Mouse (Mus musculus): Measurements from ENCODE around the gene Atp2a3. TPM values are rescaled to one million over a fixed set of nuclear protein-coding genes. Genes with fewer than 3 reads are reported as not detected.

Gene Atp2a3
- polyA plus RNA-seq, 1 experiment from 2014 or later = 2.0 TPM

DNA sequence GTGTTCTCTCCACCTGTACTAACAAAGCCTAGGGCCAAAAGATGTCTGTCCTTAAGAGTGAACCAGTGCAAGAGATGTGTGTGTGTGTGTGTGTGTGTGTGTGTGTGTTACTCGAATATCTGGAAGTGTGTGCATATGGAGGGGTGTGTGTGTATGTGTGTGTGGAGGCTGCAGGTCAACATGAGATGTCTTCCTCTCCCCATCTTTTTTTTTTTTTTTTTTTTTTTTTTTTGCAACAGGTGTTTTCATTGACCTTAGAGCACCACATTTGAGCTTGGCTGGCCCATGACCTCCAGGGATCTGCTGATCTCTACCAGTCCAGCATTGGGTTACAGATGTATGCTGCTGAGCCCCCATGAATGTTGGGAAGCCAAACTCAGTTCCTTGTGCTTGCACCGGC lies 35.8 kb downstream of the Atp2a3 start:
- no peaks in the 10 kb centered on the region for H3K36me3 ChIP-seq (replicated peaks; ENCODE audit: control insufficient read depth, insufficient read depth)
- H3K27ac ChIP-seq = no peak overlapping the region
- ATAC-seq (ENCODE audit: low FRiP score) = no peak
- WGBS = 93% methylated on average over 2 of the region's 2 CpGs
- no peaks in the 10 kb centered on the region for H3K9me3 ChIP-seq (ENCODE audit: control insufficient read depth, low read length)
- no peak for DNase-seq (ENCODE audit: low spot score)
- no peak overlapping the region for H3K9ac ChIP-seq
- no peak overlapping the region for H3K4me3 ChIP-seq (replicated peaks; ENCODE audit: low read length)
- no peaks in the 10 kb centered on the region for H3K4me1 ChIP-seq (replicated peaks; ENCODE audit: control insufficient read depth, insufficient read depth, low read length)
- H3K4me2 ChIP-seq (replicated peaks) = no peak overlapping the region
- no peaks in the 10 kb centered on the region for H3K27me3 ChIP-seq (ENCODE audit: control insufficient read depth, insufficient read depth, low read length)

DNA sequence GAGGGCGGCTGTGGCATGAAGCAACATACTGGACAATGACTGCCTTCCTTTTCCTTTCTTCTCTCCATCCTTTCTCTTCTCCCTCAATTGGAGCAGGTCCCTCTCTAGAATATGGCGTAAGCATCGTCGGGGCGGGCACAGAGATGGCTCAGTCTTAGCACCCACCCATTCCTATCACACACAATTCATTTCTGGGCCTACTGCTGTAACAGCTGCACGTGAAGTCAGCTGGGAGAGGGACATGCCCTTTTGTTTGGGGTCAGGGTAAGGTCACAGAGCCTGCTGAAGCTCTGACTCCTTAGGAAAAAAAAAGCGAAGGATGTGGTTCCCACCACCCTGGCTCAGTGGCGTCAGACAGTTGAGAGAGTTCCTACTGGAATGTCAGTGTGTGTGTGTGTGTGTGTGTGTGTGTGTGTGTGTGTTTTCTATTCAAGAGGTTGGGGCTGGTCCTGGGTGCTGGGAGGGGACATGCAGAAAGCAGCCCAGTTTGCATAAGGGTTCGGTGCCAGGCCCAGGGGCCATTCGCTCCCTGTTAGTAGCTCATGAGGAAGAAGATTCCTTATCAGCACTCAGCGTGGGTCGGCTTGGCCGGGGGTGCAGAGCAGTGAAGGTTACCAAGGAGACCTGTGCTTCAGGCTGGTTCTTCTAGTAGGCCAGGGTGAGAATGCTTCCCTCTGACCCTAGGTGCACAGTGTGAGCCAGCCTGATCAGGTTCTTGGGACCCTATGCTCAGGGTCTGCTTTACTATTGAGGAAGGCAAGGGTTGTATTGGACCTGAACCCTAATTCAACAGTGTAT lies 36.8 kb downstream of the Atp2a3 start:
- Histone ChIP-seq H3K27ac (no peak overlapping the region), H3K4me2 (replicated peaks) (no peak overlapping the region), H3K9ac (no peak overlapping the region), H3K36me3 (replicated peaks; ENCODE audit: control insufficient read depth, insufficient read depth) (no peaks in the 10 kb centered on the region), H3K4me1 (replicated peaks; ENCODE audit: control insufficient read depth, insufficient read depth, low read length) (no peaks in the 10 kb centered on the region), H3K9me3 (ENCODE audit: control insufficient read depth, low read length) (no peaks in the 10 kb centered on the region), H3K27me3 (ENCODE audit: control insufficient read depth, insufficient read depth, low read length) (no peaks in the 10 kb centered on the region), H3K4me3 (replicated peaks; ENCODE audit: low read length) (no peak overlapping the region)
- ATAC-seq (ENCODE audit: low FRiP score) (no peak), DNase-seq (ENCODE audit: low spot score) (no peak)
- WGBS = 73% methylated on average over 13 of the region's 13 CpGs

DNA sequence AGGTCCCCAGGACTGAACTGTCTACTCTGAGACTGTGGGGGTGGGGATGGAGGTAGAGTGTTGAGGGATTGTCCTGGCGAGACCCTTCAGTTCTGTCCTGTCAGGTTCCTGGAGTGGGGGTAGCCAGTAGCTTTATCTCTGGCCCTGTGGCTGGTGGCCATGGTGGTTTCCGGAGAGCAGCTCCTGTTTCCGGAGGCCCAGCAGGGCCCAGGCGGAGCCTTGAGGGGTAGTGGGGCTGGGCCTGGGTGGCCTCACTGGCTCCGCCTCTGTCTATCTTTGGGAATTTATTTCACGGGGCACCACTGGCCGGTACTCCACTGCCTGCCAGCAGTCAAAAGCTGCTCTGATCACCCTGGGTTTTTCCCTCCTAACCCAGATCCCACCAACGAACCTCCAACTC lies 37.8 kb downstream of the Atp2a3 start, which contains the start of gene P2rx1:
TSS of gene P2rx1 (plus strand) at position 333 of the 400 bp plus-strand sequence.
- Histone ChIP-seq H3K27ac (no peak within 1 kb of the TSS), H3K36me3 (replicated peaks; ENCODE audit: control insufficient read depth, insufficient read depth) (no peaks in the 10 kb centered on the region), H3K4me2 (replicated peaks) (no peak within 1 kb of the TSS), H3K9ac (no peak within 1 kb of the TSS), H3K4me1 (replicated peaks; ENCODE audit: control insufficient read depth, insufficient read depth, low read length) (no peaks in the 10 kb centered on the region), H3K9me3 (ENCODE audit: control insufficient read depth, low read length) (no peaks in the 10 kb centered on the region), H3K27me3 (ENCODE audit: control insufficient read depth, insufficient read depth, low read length) (no peaks in the 10 kb centered on the region), H3K4me3 (replicated peaks; ENCODE audit: low read length) (no peak within 1 kb of the TSS)
- 54% methylated on average over 8 of the region's 8 CpGs for WGBS
- ATAC-seq (ENCODE audit: low FRiP score) = no peak
- DNase-seq (ENCODE audit: low spot score) = no peak

DNA sequence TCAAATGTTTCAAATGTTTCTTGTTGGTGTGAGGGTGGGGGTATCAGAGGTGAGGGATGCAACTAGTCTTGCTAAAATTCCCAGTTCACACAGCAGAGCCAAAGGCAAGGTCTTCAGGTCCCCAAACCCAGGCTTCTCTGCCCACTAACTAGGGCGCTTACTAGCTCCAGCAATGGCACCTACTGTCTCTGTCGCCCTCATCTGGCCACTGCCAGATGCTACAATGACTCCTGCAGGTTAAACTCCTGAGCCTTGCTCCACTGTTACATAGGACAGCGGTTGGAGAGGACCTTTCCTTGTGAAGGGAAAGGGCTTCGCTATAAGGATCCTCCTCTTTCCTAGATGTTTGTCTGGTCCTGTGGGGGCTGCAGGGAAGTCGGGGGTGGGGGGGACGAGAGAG lies 40.1 kb downstream of the Atp2a3 start:
- no peak overlapping the region for H3K9ac ChIP-seq
- DNase-seq (ENCODE audit: low spot score) = peak; percentile 67
- H3K4me2 ChIP-seq (replicated peaks) = no peak overlapping the region
- WGBS = 14% methylated on average over 6 of the region's 6 CpGs
- H3K27ac ChIP-seq = no peak overlapping the region
- no peaks in the 10 kb centered on the region for H3K4me1 ChIP-seq (replicated peaks; ENCODE audit: control insufficient read depth, insufficient read depth, low read length)
- H3K27me3 ChIP-seq (ENCODE audit: control insufficient read depth, insufficient read depth, low read length) = no peaks in the 10 kb centered on the region
- no peaks in the 10 kb centered on the region for H3K9me3 ChIP-seq (ENCODE audit: control insufficient read depth, low read length)
- no peaks in the 10 kb centered on the region for H3K36me3 ChIP-seq (replicated peaks; ENCODE audit: control insufficient read depth, insufficient read depth)
- ATAC-seq (ENCODE audit: low FRiP score) = no peak
- H3K4me3 ChIP-seq (replicated peaks; ENCODE audit: low read length) = no peak overlapping the region

DNA sequence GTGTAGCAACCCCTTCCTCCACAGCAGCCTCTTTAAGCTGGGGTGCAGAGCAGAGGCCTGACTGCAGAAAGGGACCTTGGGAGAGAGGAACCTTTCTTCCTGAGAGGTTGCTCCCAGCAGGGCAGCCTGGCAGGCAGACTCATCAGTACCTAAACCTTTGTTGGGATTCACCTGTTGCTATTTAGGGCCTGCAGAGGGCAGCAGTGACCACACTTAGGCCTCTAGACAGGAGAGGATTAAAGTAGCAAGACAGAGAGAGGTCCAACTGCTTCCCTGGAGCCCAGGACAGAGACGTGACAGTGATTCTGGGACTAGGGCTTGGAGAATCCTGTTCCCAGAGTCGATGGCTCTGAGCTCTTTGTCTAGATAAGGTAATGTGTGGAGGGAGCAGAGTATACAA lies 45.4 kb downstream of the Atp2a3 start:
- no peaks in the 10 kb centered on the region for H3K27me3 ChIP-seq (ENCODE audit: control insufficient read depth, insufficient read depth, low read length)
- H3K27ac ChIP-seq = no peak overlapping the region
- 0 out of 2 replicates have a peak, but pooled peaks have one; percentile 21 for ATAC-seq (ENCODE audit: low FRiP score)
- H3K36me3 ChIP-seq (replicated peaks; ENCODE audit: control insufficient read depth, insufficient read depth) = no peaks in the 10 kb centered on the region
- H3K4me2 ChIP-seq (replicated peaks) = no peak overlapping the region
- no peaks in the 10 kb centered on the region for H3K4me1 ChIP-seq (replicated peaks; ENCODE audit: control insufficient read depth, insufficient read depth, low read length)
- no peak overlapping the region for H3K4me3 ChIP-seq (replicated peaks; ENCODE audit: low read length)
- no peak overlapping the region for H3K9ac ChIP-seq
- no peaks in the 10 kb centered on the region for H3K9me3 ChIP-seq (ENCODE audit: control insufficient read depth, low read length)
- WGBS = 2% methylated on average over 2 of the region's 2 CpGs
- DNase-seq (ENCODE audit: low spot score) = peak; percentile 72

DNA sequence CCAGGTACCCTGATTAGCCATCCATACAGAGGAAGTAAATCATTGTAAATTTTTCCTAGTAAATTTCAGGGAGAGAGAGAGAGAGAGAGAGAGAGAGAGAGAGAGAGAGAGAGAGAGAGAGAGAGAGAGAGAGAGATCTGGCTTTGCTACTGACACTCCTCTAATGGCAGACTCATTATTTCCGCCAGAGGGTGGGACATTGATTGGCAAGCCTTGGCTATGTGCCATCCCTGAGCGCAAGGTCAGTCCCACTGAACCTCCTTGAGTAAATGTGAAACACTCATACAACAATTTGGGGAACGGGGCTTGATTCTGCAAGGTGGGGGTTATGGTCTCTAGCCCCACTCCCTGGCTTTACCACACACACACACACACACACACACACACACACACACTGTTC lies 46.1 kb downstream of the Atp2a3 start:
- H3K4me1 ChIP-seq (replicated peaks; ENCODE audit: control insufficient read depth, insufficient read depth, low read length) = no peaks in the 10 kb centered on the region
- no peaks in the 10 kb centered on the region for H3K27me3 ChIP-seq (ENCODE audit: control insufficient read depth, insufficient read depth, low read length)
- no peak overlapping the region for H3K27ac ChIP-seq
- WGBS = 53% methylated on average over 3 of the region's 3 CpGs
- DNase-seq (ENCODE audit: low spot score) (no peak), ATAC-seq (ENCODE audit: low FRiP score) (no peak)
- no peak overlapping the region for H3K4me3 ChIP-seq (replicated peaks; ENCODE audit: low read length)
- H3K9ac ChIP-seq = no peak overlapping the region
- no peaks in the 10 kb centered on the region for H3K36me3 ChIP-seq (replicated peaks; ENCODE audit: control insufficient read depth, insufficient read depth)
- no peak overlapping the region for H3K4me2 ChIP-seq (replicated peaks)
- H3K9me3 ChIP-seq (ENCODE audit: control insufficient read depth, low read length) = no peaks in the 10 kb centered on the region

DNA sequence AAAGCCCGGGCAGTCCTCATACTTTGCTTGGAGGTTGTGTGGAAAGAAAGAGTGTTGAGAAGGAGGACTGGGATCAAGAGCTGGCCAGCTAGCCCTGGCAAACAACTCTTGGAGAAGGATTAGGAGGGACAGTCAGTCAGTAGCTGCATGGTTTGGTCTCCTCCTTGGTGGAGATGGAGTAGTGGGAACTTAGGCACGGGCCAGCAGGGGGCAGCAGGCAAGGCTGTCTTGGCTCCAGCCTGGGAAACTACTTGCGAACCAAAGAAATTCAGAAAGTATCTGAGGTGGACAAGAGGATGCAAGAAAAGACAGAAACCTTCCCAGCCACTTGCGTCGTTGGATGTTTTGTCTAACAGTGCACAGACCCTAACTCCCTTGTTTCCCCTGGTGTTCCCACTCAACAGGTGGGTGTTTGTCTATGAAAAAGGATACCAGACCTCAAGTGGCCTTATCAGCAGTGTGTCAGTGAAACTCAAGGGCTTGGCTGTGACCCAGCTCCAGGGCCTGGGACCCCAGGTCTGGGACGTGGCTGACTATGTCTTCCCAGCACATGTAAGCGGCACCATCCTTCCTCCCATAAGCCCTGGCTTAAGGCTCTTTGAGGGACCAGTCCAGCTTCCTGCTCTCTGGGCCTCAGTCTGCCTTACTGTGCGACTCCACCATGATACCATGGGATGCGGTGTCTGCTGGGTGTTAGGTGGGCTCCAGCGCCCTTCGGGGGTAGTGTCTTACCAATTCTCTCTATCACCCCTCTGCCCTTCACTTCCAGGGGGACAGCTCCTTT lies 46.9 kb downstream of the Atp2a3 start:
- 61% methylated on average over 11 of the region's 11 CpGs for WGBS
- ATAC-seq (ENCODE audit: low FRiP score) (no peak), DNase-seq (ENCODE audit: low spot score) (peak; percentile 62)
- Histone ChIP-seq H3K9me3 (ENCODE audit: control insufficient read depth, low read length) (no peaks in the 10 kb centered on the region), H3K9ac (no peak overlapping the region), H3K27me3 (ENCODE audit: control insufficient read depth, insufficient read depth, low read length) (no peaks in the 10 kb centered on the region), H3K36me3 (replicated peaks; ENCODE audit: control insufficient read depth, insufficient read depth) (no peaks in the 10 kb centered on the region), H3K4me3 (replicated peaks; ENCODE audit: low read length) (no peak overlapping the region), H3K27ac (no peak overlapping the region), H3K4me1 (replicated peaks; ENCODE audit: control insufficient read depth, insufficient read depth, low read length) (no peaks in the 10 kb centered on the region), H3K4me2 (replicated peaks) (no peak overlapping the region)

DNA sequence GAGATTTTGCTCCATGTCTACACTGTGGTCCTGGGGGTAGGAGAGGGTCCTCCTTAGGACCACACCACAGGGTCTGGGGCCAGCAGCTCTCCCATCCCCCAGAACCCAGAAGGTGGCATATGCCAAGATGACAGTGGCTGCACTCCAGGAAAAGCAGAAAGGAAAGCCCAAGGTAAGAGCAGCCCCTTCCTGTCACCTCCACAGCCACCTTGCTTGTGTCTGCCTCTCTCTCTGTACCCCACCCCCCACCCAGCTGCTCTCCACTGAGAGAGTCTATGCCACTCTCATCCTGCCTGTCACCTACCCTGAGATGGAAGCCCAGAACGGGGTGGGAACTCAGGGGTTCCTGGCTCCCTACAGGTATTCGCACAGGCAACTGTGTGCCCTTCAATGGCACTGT lies 47.9 kb downstream of the Atp2a3 start:
- DNase-seq (ENCODE audit: low spot score) = no peak
- Histone ChIP-seq H3K4me2 (replicated peaks) (no peak overlapping the region), H3K4me3 (replicated peaks; ENCODE audit: low read length) (no peak overlapping the region), H3K27me3 (ENCODE audit: control insufficient read depth, insufficient read depth, low read length) (no peaks in the 10 kb centered on the region), H3K36me3 (replicated peaks; ENCODE audit: control insufficient read depth, insufficient read depth) (no peaks in the 10 kb centered on the region), H3K9ac (no peak overlapping the region), H3K4me1 (replicated peaks; ENCODE audit: control insufficient read depth, insufficient read depth, low read length) (no peaks in the 10 kb centered on the region), H3K9me3 (ENCODE audit: control insufficient read depth, low read length) (no peaks in the 10 kb centered on the region), H3K27ac (no peak overlapping the region)
- ATAC-seq (ENCODE audit: low FRiP score) = no peak
- 73% methylated on average over 2 of the region's 2 CpGs for WGBS

DNA sequence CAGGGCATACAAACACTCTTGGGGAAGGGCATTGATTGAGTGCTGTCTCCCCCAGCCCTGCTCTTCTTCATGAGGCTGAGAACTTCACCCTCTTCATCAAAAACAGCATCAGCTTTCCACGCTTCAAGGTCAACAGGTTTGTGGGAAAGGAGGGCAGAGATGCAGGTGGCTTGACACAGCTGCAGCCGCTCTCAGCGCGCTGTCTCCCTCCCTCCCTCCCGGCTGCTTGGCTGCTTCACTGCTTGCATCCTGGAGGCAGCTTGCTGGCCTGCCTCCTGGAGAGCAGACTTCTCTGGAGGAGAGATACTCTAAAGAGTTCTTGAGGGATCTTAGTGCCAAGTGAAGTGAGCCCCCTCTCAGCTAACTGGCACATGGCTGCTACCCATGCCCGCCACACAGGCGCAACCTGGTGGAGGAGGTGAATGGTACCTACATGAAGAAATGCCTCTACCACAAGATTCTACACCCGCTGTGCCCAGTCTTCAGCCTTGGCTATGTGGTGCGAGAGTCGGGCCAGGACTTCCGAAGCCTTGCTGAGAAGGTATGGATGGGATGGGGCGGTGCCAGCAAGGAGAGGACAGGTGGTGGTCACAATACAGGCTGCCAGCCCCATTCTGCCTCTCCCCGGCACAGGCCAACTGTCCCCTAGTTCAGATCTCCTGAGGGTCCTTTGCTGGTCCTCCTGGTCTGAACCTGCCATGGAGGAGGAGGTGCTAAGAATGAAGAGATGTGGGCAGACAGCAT lies 48.7 kb downstream of the Atp2a3 start:
- no peak overlapping the region for H3K9ac ChIP-seq
- DNase-seq (ENCODE audit: low spot score) = no peak

More for the DNA sequence above, 48.7 kb downstream of the Atp2a3 start:
- Histone ChIP-seq H3K4me1 (replicated peaks; ENCODE audit: control insufficient read depth, insufficient read depth, low read length) (no peaks in the 10 kb centered on the region), H3K36me3 (replicated peaks; ENCODE audit: control insufficient read depth, insufficient read depth) (no peaks in the 10 kb centered on the region), H3K4me3 (replicated peaks; ENCODE audit: low read length) (no peak overlapping the region), H3K9me3 (ENCODE audit: control insufficient read depth, low read length) (no peaks in the 10 kb centered on the region), H3K27me3 (ENCODE audit: control insufficient read depth, insufficient read depth, low read length) (no peaks in the 10 kb centered on the region), H3K27ac (no peak overlapping the region), H3K4me2 (replicated peaks) (no peak overlapping the region)
- ATAC-seq (ENCODE audit: low FRiP score) = no peak
- WGBS = 59% methylated on average over 13 of the region's 13 CpGs

Data from hindbrain, embryonic 14.5 days (tissue).